Mouse (Mus musculus): Measurements from ENCODE around the gene Krt17. TPM values are rescaled to one million over a fixed set of nuclear protein-coding genes. Genes with fewer than 3 reads are reported as not detected.
"Not testable (repeated sequence)": the region's sequence is repeated elsewhere in the genome, so short reads cannot be mapped to it uniquely, and the experiment has no call there.

The Krt17 gene
- polyA plus RNA-seq, 1 experiment from 2014 or later, result not detected

DNA sequence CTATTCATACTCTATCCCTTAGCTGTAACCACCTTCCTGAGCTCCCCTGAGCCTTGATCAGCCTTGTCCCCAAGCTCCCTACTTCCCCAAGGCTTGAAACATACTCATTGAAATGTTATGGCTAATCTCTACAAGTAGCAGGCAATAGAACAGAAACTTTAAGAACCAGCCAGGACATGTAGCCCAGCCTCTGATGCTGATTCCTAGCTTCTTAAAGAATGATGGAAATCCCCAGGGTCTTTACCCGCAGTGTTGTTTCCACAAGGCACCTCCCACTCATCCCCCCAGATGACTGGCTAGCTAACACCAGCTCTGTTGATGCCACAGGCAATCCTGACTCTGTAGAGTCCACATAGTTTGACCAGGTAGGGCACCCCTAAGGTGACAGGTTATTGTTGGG is 2.9 kb downstream of the Krt17 start:
- no peaks in the 10 kb centered on the region for H3K36me3 ChIP-seq (replicated peaks)
- no peaks in the 10 kb centered on the region for H3K9me3 ChIP-seq
- H3K27ac ChIP-seq, result no peak overlapping the region
- H3K4me3 ChIP-seq, result no peak overlapping the region
- 91% methylated on average over 1 of the region's 1 CpGs for WGBS
- DNase-seq (ENCODE audit: extremely low spot score, low spot score), result no peak
- H3K27me3 ChIP-seq (ENCODE audit: poor library complexity, severe bottlenecking), result 0 out of 2 replicates have a peak, but pooled peaks cover 2% of the 10 kb centered on the region
- H3K4me1 ChIP-seq, result peaks cover 20% of the 10 kb centered on the region

DNA sequence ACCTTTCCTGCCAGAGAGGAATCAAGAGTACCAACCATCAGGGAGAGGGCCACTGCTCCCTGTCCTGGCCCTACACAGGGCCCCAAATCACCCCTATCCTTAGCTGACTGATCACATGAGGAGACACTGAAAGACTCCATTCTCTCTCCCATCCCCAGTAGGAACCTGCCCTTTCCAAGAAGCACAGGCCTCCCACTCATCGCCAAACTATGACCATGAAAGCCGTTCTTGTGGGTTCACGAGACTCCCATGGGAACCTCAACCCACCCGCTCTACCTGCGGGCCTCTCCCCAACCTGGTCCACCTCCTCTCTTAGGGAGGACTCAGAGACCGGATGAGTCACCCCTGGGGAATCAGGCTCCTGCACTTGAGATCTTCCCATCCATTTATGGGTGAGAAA is 5.3 kb downstream of the Krt17 start:
- no peaks in the 10 kb centered on the region for H3K27me3 ChIP-seq (ENCODE audit: poor library complexity, severe bottlenecking)
- peaks cover 9% of the 10 kb centered on the region; the same call in 1 of the 2 replicates for H3K4me1 ChIP-seq
- no peak overlapping the region for H3K4me3 ChIP-seq
- H3K9me3 ChIP-seq, result no peaks in the 10 kb centered on the region
- WGBS, result 96% methylated on average over 6 of the region's 6 CpGs
- no peak overlapping the region for H3K27ac ChIP-seq
- no peak for DNase-seq (ENCODE audit: extremely low spot score, low spot score)
- H3K36me3 ChIP-seq (replicated peaks), result no peaks in the 10 kb centered on the region

DNA sequence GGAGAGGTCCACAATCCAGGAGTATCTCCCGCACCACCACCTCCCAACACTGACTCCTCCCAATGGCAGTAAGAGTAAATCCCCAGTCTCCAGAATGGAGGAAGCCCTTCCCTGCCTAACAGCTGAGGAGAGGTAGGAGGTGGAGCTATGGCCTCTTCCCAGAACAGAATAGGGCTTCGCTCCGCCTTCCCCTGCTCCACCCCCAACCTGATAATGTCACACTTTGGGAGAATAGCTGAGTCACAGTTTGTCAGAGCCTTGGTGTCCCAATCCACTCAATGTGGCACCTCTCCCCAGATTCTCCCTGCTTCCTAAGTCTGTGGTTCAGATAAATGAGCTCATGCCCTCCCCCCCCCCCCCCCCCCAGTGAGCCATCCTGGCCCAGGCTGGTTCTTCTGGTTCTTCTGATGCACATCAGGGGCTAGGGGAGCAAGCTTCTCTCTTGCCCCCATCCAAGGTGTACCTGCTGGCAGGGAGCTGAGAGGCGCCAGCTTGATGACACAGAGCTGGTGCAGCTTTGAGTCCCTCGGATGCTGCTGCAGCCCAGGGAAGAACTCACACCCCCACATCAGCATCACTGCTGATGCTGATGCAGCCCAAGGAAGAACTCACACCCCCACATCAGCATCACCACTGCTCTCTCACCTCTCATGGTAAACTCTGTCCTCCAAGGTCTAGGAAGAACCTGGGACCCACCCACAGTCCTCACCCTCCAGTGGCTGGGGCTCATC is 6.3 kb downstream of the Krt17 start:
- Histone ChIP-seq H3K4me3 (no peak overlapping the region), H3K4me1 (peaks cover 9% of the 10 kb centered on the region; the same call in 1 of the 2 replicates)
- DNase-seq (ENCODE audit: extremely low spot score, low spot score), result no peak

DNA sequence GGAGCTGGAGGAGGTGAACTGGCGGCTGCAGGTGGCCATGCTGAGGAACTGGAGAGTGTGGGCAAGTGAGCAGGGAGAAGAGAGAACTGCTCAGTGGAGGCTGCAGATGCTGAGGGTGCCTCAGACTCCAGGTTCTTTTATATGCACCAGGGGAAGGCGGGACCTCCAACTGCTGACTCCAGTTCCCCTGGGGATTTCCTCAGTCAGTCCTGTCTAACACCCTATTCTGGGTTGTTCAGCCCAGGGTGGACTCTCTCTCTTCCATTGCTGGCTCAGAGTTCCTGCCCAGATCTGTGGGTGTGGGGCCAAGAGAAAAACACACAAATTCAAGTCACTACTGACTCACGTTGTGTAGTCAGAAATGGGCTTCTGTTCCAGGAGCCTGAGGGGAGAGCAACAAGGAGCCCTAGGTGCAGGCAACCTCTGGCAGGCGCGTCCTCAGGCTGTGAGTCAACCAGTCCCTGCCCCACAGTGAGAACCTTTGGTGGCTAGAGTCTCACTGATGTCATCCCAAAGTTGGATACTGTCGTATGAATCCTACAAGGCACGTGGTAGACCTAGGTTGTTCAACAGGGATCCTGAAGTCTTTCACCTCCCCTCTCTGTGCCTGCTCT is 11.9 kb downstream of the Krt17 start, which contains the start of gene Krt16:
Krt16 (minus strand) TSS at position 51 of the 614 bp plus-strand sequence.
- peak; percentile 10 for DNase-seq (ENCODE audit: extremely low spot score, low spot score)
- Histone ChIP-seq H3K27ac (no peak within 1 kb of the TSS), H3K36me3 (replicated peaks) (no peaks in the 10 kb centered on the region), H3K4me1 (no peaks in the 10 kb centered on the region), H3K27me3 (ENCODE audit: poor library complexity, severe bottlenecking) (no peaks in the 10 kb centered on the region), H3K9me3 (no peaks in the 10 kb centered on the region), H3K4me3 (no peak within 1 kb of the TSS)
- WGBS, result 86% methylated on average over 7 of the region's 7 CpGs

More for the DNA sequence above, 6.3 kb downstream of the Krt17 start:
- H3K36me3 ChIP-seq (replicated peaks), result no peaks in the 10 kb centered on the region
- no peaks in the 10 kb centered on the region for H3K27me3 ChIP-seq (ENCODE audit: poor library complexity, severe bottlenecking)
- no peaks in the 10 kb centered on the region for H3K9me3 ChIP-seq
- 68% methylated on average over 5 of the region's 5 CpGs for WGBS
- H3K27ac ChIP-seq, result no peak overlapping the region

DNA sequence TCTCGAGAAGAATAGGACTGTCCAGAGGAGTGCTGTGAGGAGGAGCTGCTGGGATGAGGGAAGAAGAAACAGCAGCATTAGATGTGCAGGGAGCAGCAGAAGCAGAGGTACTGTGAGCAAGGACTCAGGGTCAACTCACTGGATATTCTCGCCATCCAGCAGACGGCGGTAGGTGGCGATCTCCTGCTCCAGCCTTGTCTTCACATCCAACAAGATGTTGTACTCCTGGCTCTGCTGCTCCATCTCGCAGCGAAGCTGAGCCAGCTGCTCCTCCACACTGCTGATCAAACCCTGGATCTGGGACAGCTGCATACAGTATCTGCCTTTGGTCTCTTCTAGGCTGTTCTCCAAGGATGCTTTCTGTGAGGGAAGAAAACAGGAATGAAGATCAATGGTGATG is 14.4 kb downstream of the Krt17 start:
- H3K27me3 ChIP-seq (ENCODE audit: poor library complexity, severe bottlenecking); H3K4me3 ChIP-seq; H3K9me3 ChIP-seq; DNase-seq (ENCODE audit: extremely low spot score, low spot score); H3K27ac ChIP-seq; H3K4me1 ChIP-seq; H3K36me3 ChIP-seq (replicated peaks): not testable (repeated sequence)
- 76% methylated on average over 7 of the region's 7 CpGs for WGBS

DNA sequence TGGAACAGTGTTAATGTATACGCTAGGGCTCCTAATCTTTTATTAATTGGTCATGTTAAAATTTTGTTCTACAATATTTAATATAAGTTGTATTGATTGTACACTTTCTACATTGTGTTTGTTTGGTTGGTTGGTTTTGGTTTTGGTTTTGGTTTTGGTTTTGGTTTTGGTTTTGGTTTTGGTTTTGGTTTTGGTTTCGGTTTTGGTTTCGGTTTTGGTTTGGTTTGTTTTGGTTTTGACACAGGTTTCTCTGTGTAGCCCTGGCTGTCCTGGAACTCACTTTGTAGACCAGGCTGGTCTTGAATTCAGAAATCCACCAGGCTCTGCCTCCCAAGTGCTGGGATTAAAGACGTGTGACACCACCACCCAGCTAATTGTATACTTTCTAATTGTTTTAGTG is 20.6 kb downstream of the Krt17 start:
- DNase-seq (ENCODE audit: extremely low spot score, low spot score), result peak; percentile 7
- not testable (repeated sequence) for H3K27ac ChIP-seq; H3K27me3 ChIP-seq (ENCODE audit: poor library complexity, severe bottlenecking); H3K4me1 ChIP-seq; H3K36me3 ChIP-seq (replicated peaks); H3K9me3 ChIP-seq; H3K4me3 ChIP-seq
- WGBS, result 86% methylated on average over 4 of the region's 4 CpGs

DNA sequence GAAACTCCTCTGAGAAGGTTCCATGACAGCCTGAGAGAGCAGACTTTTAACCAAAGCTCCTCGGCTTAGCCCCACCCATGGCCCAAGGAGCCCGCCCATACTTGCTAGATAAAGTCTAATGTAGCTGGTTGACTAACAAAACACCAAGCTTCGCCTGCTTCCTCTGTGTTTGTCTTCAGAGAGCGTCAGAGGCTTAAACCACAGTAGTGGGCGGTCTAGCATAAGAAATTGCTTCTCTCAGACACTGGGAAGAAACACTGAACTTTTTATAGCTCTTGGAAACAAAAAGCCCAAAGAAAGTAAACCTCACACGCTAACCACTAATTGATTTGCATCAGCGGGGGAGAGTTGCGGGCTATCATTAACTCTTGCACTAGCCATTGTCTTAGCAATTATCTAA is 39.1 kb downstream of the Krt17 start:
- no peak overlapping the region for H3K27ac ChIP-seq
- peaks cover 12% of the 10 kb centered on the region; the same call in 1 of the 2 replicates for H3K9me3 ChIP-seq
- H3K4me3 ChIP-seq, result no peak overlapping the region
- DNase-seq (ENCODE audit: extremely low spot score, low spot score), result no peak
- no peaks in the 10 kb centered on the region for H3K27me3 ChIP-seq (ENCODE audit: poor library complexity, severe bottlenecking)
- no peaks in the 10 kb centered on the region for H3K36me3 ChIP-seq (replicated peaks)
- peaks cover 8% of the 10 kb centered on the region; the same call in 1 of the 2 replicates for H3K4me1 ChIP-seq
- 71% methylated on average over 8 of the region's 8 CpGs for WGBS

DNA sequence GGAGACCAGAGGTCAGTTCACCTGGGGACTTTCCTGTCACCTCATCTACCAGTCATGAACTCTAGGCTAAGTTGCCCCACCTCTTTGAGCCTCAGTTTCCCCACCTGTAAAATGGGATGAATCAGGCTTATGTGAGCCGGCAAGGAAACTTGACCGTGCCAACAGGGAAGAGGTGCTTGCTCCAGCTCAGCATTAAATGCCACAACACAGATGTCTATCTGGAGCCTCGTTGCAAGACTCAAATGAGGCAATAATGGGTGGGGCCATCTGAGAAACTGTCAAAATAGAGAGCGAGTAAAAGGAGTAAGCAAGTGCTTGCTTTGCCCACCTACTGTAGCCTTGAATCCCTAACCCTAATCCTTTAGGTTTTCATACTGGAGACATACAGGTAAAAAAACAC is 41.5 kb downstream of the Krt17 start:
- DNase-seq (ENCODE audit: extremely low spot score, low spot score), result no peak
- WGBS, result 87% methylated on average over 4 of the region's 4 CpGs
- peaks cover 8% of the 10 kb centered on the region; the same call in 1 of the 2 replicates for H3K4me1 ChIP-seq
- H3K9me3 ChIP-seq, result no peaks in the 10 kb centered on the region; the same call in 1 of the 2 replicates
- no peak overlapping the region for H3K4me3 ChIP-seq
- no peaks in the 10 kb centered on the region for H3K36me3 ChIP-seq (replicated peaks)
- H3K27ac ChIP-seq, result no peak overlapping the region
- no peaks in the 10 kb centered on the region for H3K27me3 ChIP-seq (ENCODE audit: poor library complexity, severe bottlenecking)

DNA sequence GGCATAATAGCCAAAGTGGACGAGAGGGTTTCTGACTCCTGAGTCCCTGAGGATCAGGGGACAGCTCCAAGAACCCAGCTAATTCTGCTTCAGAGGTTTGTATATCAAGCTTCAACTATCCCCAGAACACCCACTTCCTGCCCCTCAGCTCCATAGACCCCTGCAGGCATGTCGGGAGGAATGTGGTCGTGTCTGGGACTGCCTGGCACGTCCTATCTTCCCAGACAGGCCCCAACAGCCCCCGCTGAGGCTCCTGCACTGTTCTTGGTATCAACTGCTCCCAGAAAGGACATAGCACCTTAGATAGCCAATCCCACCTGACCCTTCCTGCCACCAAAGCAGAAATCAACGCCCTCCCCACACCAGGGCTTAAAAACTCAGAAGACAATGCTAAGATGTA is 52.3 kb downstream of the Krt17 start:
- Histone ChIP-seq H3K27ac (no peak overlapping the region), H3K4me1 (no peaks in the 10 kb centered on the region), H3K36me3 (replicated peaks) (no peaks in the 10 kb centered on the region), H3K27me3 (ENCODE audit: poor library complexity, severe bottlenecking) (no peaks in the 10 kb centered on the region), H3K4me3 (no peak overlapping the region), H3K9me3 (no peaks in the 10 kb centered on the region)
- no peak for DNase-seq (ENCODE audit: extremely low spot score, low spot score)
- 70% methylated on average over 6 of the region's 6 CpGs for WGBS

DNA sequence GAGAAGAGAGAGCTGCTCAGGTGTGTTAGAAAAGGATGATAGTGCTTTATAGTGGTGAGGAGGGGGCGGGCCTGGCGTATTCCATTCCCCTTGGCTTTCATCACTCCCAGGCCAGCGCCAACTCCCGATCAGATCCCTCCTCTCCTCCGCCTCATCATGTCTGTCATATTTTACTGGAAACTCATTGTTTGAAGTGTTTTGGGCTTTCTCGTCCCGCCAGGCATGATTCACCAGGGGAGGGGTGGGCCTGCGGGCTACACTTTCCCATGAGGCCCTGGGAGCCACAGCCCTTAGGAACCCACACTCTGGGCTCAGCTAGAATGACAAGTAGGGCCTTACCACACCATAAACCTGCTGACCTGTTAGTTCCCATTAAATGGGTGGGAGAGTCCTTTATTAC is 53.3 kb downstream of the Krt17 start, which contains the start of gene Krt14:
Krt14 (minus strand) TSS at position 51 of the 400 bp plus-strand sequence.
- DNase-seq (ENCODE audit: extremely low spot score, low spot score), result no peak
- no peak within 1 kb of the TSS for H3K4me3 ChIP-seq
- 92% methylated on average over 8 of the region's 8 CpGs for WGBS
- no peaks in the 10 kb centered on the region for H3K36me3 ChIP-seq (replicated peaks)
- no peaks in the 10 kb centered on the region for H3K9me3 ChIP-seq
- H3K27me3 ChIP-seq (ENCODE audit: poor library complexity, severe bottlenecking), result no peaks in the 10 kb centered on the region
- no peaks in the 10 kb centered on the region for H3K4me1 ChIP-seq
- no peak within 1 kb of the TSS for H3K27ac ChIP-seq

Other genes starting within 250 kb of the Krt17 start
- gene Krt33a, start 244.8 kb downstream of the Krt17 start, polyA plus RNA-seq (2016; fragmentation: Nextera tagmentation; extraction: Ambion mirVana), result not detected in 2 replicates
- not detected in 2 replicates for gene Krt33b, start 231.2 kb downstream of the Krt17 start, polyA plus RNA-seq (2016; fragmentation: Nextera tagmentation; extraction: Ambion mirVana)
- not detected in 2 replicates for gene Krt34, start 219.5 kb downstream of the Krt17 start, polyA plus RNA-seq (2016; fragmentation: Nextera tagmentation; extraction: Ambion mirVana)
- not detected in 2 replicates for gene Krt31, start 210.5 kb downstream of the Krt17 start, polyA plus RNA-seq (2016; fragmentation: Nextera tagmentation; extraction: Ambion mirVana)
- not detected in 2 replicates for gene Krt32, start 172.8 kb downstream of the Krt17 start, polyA plus RNA-seq (2016; fragmentation: Nextera tagmentation; extraction: Ambion mirVana)
- not detected in 2 replicates for gene Krt35, start 164.8 kb downstream of the Krt17 start, polyA plus RNA-seq (2016; fragmentation: Nextera tagmentation; extraction: Ambion mirVana)
- not detected in 2 replicates for gene Krt36, start 155.4 kb downstream of the Krt17 start, polyA plus RNA-seq (2016; fragmentation: Nextera tagmentation; extraction: Ambion mirVana)
- not detected in 2 replicates for gene Krt13, start 139.5 kb downstream of the Krt17 start, polyA plus RNA-seq (2016; fragmentation: Nextera tagmentation; extraction: Ambion mirVana)
- 0.55 and 0.77 TPM in 2 replicates for gene Krt15, start 125.1 kb downstream of the Krt17 start, polyA plus RNA-seq (2016; fragmentation: Nextera tagmentation; extraction: Ambion mirVana)
- 5.3 and 5.4 TPM in 2 replicates for gene Krt19, start 112.4 kb downstream of the Krt17 start, polyA plus RNA-seq (2016; fragmentation: Nextera tagmentation; extraction: Ambion mirVana)
- not detected in 2 replicates for gene Krt9, start 67.8 kb downstream of the Krt17 start, polyA plus RNA-seq (2016; fragmentation: Nextera tagmentation; extraction: Ambion mirVana)
- gene Krt14, start 53.5 kb downstream of the Krt17 start, polyA plus RNA-seq (2016; fragmentation: Nextera tagmentation; extraction: Ambion mirVana), result 1.9 and 2.0 TPM in 2 replicates
- gene Krt16, start 12.1 kb downstream of the Krt17 start, polyA plus RNA-seq (2016; fragmentation: Nextera tagmentation; extraction: Ambion mirVana), result not detected in 2 replicates
- not detected in 2 replicates for gene Krt42, start 8.8 kb upstream of the Krt17 start, polyA plus RNA-seq (2016; fragmentation: Nextera tagmentation; extraction: Ambion mirVana)
- gene Eif1, start 58.9 kb upstream of the Krt17 start, polyA plus RNA-seq (2016; fragmentation: Nextera tagmentation; extraction: Ambion mirVana), result 1,690 and 1,733 TPM in 2 replicates
- gene Gast, start 73.4 kb upstream of the Krt17 start, polyA plus RNA-seq (2016; fragmentation: Nextera tagmentation; extraction: Ambion mirVana), result not detected in 2 replicates
- gene Hap1, start 95.1 kb upstream of the Krt17 start, polyA plus RNA-seq (2016; fragmentation: Nextera tagmentation; extraction: Ambion mirVana), result 46.7 and 47.5 TPM in 2 replicates
- 27.2 and 29.1 TPM in 2 replicates for gene Jup, start 136.7 kb upstream of the Krt17 start, polyA plus RNA-seq (2016; fragmentation: Nextera tagmentation; extraction: Ambion mirVana)
- 18.7 and 20.5 TPM in 2 replicates for gene P3h4, start 153.8 kb upstream of the Krt17 start, polyA plus RNA-seq (2016; fragmentation: Nextera tagmentation; extraction: Ambion mirVana)
- 37.5 and 37.6 TPM in 2 replicates for gene Fkbp10, start 154.7 kb upstream of the Krt17 start, polyA plus RNA-seq (2016; fragmentation: Nextera tagmentation; extraction: Ambion mirVana)
- gene Nt5c3b, start 180.8 kb upstream of the Krt17 start, polyA plus RNA-seq (2016; fragmentation: Nextera tagmentation; extraction: Ambion mirVana), result 122 and 125 TPM in 2 replicates
- 0.51 and 0.76 TPM in 2 replicates for gene Klhl10, start 180.9 kb upstream of the Krt17 start, polyA plus RNA-seq (2016; fragmentation: Nextera tagmentation; extraction: Ambion mirVana)
- gene Klhl11, start 211.7 kb upstream of the Krt17 start, polyA plus RNA-seq (2016; fragmentation: Nextera tagmentation; extraction: Ambion mirVana), result 8.2 and 10.0 TPM in 2 replicates